Mouse (Mus musculus) spleen, adult 2 months (tissue): ENCODE measurements around the gene Dpp10.

ENCODE experiments used
- CTCF ChIP-seq: fragments of 200-500 bp; IDR thresholded peaks from 2 replicates; pipeline ENCODE4 v1.5.1; 2011; ENCODE audit warnings: mild to moderate bottlenecking, inconsistent platforms; ENCODE audit not compliant: insufficient read depth, insufficient read length, insufficient replicate concordance; ENCODE audit errors: extremely low read depth
- POLR2A ChIP-seq: fragments of 200-500 bp; IDR thresholded peaks from 2 replicates; pipeline ENCODE4 v1.6.1; 2011; ENCODE audit warnings: low read depth, low read length, inconsistent platforms

- no peak for TF ChIP-seq CTCF
- TF ChIP-seq POLR2A, result no peak
These were observed 142.7 kb downstream of the Dpp10 start for GRCm38 (mm10) chr1:123902628-123903027.
